Mouse (Mus musculus) forebrain, embryonic 15.5 days (tissue): ENCODE measurements around the gene Tgoln1. TPM values are rescaled to one million over a fixed set of nuclear protein-coding genes. Genes with fewer than 3 reads are reported as not detected.
A peak's percentile ranks its signal among the peaks of the same experiment; 100 is the strongest.

ENCODE experiments used
- ATAC-seq: fragments of 200-750 bp; cut with Nextera tagmentation; replicated peaks from 2 replicates; pipeline ENCODE4 v1.8.0; 2017; ENCODE audit warnings: mild to moderate bottlenecking, moderate TSS enrichment, moderate library complexity
- H3K27ac ChIP-seq: fragments of 300-500 bp; sonication (generic); replicated peaks from 2 replicates; pipeline ENCODE4 v1.5.1; 2015; ENCODE audit warnings: mild to moderate bottlenecking, inconsistent platforms
- H3K27me3 ChIP-seq: fragments of 300-500 bp; sonication (generic); 2 replicates; pipeline ENCODE4 v1.6.1; 2015; ENCODE audit warnings: inconsistent platforms
- H3K36me3 ChIP-seq: fragments of 300-500 bp; sonication (generic); 2 replicates; pipeline ENCODE4 v1.6.1; 2015; ENCODE audit warnings: mild to moderate bottlenecking, inconsistent platforms
- H3K4me1 ChIP-seq: fragments of 300-500 bp; sonication (generic); 2 replicates; pipeline ENCODE4 v1.6.1; 2015; ENCODE audit warnings: inconsistent platforms
- H3K4me2 ChIP-seq: fragments of 300-500 bp; sonication (generic); replicated peaks from 2 replicates; pipeline ENCODE4 v1.6.1; 2015; ENCODE audit warnings: mild to moderate bottlenecking, inconsistent platforms
- H3K4me3 ChIP-seq: fragments of 300-500 bp; sonication (generic); 2 replicates; pipeline ENCODE4 v1.5.1; 2015; ENCODE audit warnings: mild to moderate bottlenecking, inconsistent platforms
- H3K9ac ChIP-seq: fragments of 300-500 bp; sonication (generic); replicated peaks from 2 replicates; pipeline ENCODE4 v1.6.1; 2015; ENCODE audit warnings: mild to moderate bottlenecking, inconsistent platforms
- H3K9me3 ChIP-seq: fragments of 300-500 bp; sonication (generic); 2 replicates; pipeline ENCODE4 v1.6.1; 2016; ENCODE audit warnings: inconsistent platforms
- WGBS: fragments of 180-500 bp; shearing (Covaris S2); methylation state at CpG from one replicate; pipeline ENCODE4 v1.1.7; 2015; ENCODE audit warnings: mixed read lengths; 5-methylcytosine and 5-hydroxymethylcytosine counted together
- polyA plus RNA-seq: library from polyadenylated mRNA; unstranded; fragments of >200 nt; fragmentation: Nextera tagmentation; extraction: Ambion mirVana; gene quantifications from 2 replicates; pipeline ENCODE4 v1.2.1, GENCODE M21; 2015

Tgoln1 gene
- polyA plus RNA-seq, 1 experiment from 2014 or later, result 33.5 TPM

DNA sequence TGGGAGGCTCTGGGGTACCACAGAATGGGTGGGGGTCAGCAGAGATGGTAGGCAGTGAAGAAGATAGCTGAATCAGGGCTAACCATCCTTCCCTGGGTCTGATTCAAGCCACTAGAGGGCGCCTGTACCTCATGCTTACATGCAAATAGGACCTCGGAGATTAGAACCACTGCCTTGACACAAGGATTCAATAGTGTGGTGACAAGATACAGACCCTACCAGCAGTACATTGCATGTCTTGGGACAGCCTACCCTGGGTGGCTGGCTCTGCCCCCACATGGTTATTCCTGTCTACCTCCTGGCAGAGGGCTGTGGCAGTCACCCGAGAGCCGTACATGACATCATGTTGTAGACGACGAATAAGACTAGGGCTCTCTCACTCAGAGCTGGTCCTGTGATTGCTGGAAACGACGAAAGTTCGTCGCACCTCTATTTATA, 30.6 kb upstream of the Tgoln1 start:
- 47% methylated on average over 10 of the region's 10 CpGs for WGBS
- H3K4me1 ChIP-seq, result no peaks in the 10 kb centered on the region

DNA sequence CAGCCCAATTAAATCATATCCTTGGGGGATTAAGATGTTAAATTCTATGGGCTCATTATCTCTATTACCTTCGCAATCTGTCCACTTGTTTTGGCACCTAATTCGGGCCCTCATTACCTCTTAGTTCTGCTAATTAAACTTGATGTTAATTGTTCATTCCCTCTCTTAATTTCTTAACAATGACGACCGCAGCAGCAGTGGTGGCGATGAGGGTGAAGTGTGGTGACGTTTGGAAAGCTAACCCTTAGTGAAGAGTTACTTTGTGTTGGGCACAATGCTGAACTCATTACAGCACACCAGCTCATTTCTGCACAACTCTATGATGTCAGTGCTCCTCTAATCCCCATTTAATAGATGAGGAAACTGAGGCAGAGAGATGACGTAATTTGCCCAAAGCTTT, 28.6 kb upstream of the Tgoln1 start:
- 21% methylated on average over 7 of the region's 7 CpGs for WGBS
- Histone ChIP-seq H3K9me3 (no peaks in the 10 kb centered on the region), H3K27me3 (no peaks in the 10 kb centered on the region), H3K4me2 (no peak overlapping the region), H3K36me3 (no peaks in the 10 kb centered on the region), H3K27ac (no peak overlapping the region), H3K4me3 (no peak overlapping the region), H3K9ac (no peak overlapping the region), H3K4me1 (no peaks in the 10 kb centered on the region)
- ATAC-seq, result peak; percentile 81

More for the DNA sequence above, 30.6 kb upstream of the Tgoln1 start:
- Histone ChIP-seq H3K27ac (no peak overlapping the region), H3K9me3 (no peaks in the 10 kb centered on the region), H3K4me2 (no peak overlapping the region), H3K36me3 (no peaks in the 10 kb centered on the region), H3K4me3 (no peak overlapping the region), H3K9ac (no peak overlapping the region), H3K27me3 (no peaks in the 10 kb centered on the region)
- ATAC-seq, result peak; percentile 57

DNA sequence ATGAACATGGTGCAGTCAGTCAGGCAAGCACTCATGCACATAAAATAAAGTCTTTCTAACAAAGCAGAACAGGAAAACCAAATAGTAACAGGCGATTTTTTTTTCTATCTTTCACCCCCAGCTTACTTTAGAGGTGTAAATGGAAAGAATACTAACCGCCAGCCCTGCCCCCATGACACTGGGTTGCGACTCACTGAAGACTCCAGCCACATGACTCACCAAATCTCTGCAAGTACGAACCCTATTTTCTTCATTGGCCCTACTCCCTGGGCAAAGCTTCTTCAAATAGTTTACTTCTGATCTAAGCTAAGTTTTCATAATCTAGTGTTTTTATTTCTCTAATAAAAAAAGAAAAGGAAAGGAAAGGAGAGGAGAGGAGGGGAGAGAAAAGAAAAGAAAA, 27.8 kb upstream of the Tgoln1 start:
- H3K9me3 ChIP-seq, result no peaks in the 10 kb centered on the region
- H3K4me2 ChIP-seq, result no peak overlapping the region
- H3K4me3 ChIP-seq, result no peak overlapping the region
- no peak overlapping the region for H3K27ac ChIP-seq
- WGBS, result 51% methylated on average over 4 of the region's 4 CpGs
- H3K9ac ChIP-seq, result no peak overlapping the region
- no peaks in the 10 kb centered on the region for H3K4me1 ChIP-seq
- H3K27me3 ChIP-seq, result no peaks in the 10 kb centered on the region
- no peaks in the 10 kb centered on the region for H3K36me3 ChIP-seq
- ATAC-seq, result no peak

DNA sequence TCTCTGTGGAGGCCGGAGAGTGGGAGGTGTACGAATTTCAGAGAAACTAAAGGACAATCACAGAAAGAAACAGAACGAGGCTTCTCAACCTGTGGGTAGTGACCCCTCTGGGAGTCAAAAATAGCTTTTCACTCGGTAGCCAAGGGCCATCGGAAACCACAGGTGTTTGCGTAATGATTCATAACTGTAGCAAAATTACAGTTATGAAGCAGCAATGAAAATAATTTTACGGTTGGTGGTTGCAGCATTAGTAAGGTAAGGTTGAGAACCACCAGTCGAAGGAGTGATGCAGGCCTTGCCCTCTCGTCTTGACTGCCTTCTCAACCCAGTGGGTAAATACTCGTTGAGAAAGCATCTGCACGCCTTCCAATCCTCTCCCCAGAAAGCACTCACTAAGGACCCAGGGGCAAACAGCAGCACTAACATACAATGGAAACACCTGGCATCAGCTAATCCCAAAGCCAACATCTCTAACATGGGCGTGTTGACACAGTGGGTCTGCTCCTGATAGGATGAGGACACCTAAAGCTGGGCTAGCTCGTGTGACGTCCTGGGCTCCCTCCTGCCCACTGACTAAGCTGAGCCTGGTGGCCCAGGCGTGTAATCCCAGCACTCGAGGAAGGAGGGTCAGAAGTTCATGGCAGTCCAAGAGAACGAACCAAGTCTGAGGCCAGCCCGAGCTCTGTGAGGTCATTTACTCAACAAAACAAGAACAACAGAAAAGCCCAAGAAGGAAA, 24.6 kb upstream of the Tgoln1 start:
- no peaks in the 10 kb centered on the region for H3K27me3 ChIP-seq
- H3K9ac ChIP-seq, result no peak overlapping the region
- H3K27ac ChIP-seq, result no peak overlapping the region
- 88% methylated on average over 18 of the region's 18 CpGs for WGBS
- no peak overlapping the region for H3K4me2 ChIP-seq
- no peaks in the 10 kb centered on the region for H3K9me3 ChIP-seq
- ATAC-seq, result no peak
- no peaks in the 10 kb centered on the region for H3K36me3 ChIP-seq
- H3K4me1 ChIP-seq, result no peaks in the 10 kb centered on the region
- no peak overlapping the region for H3K4me3 ChIP-seq

DNA sequence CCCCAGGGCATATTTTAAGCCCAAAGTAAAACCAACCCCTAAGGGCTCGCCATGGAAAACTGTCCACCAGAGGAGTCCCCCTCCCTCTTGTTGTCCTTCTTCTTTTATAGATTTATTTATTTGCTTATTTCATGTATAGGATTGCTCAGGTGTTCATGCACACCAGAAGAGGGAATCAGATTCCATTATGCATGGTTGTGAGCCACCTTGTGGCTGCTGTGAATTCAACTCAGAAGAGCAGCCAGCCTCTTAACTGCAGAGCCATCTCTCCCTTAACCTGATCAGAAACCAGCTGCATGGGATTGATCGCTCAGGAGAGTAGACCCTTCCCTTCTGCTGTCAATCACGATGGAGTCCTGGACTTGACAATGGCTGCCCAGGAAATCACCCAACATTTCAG, 20.1 kb upstream of the Tgoln1 start:
- no peak overlapping the region for H3K27ac ChIP-seq
- H3K27me3 ChIP-seq, result no peaks in the 10 kb centered on the region
- H3K36me3 ChIP-seq, result no peaks in the 10 kb centered on the region
- H3K9ac ChIP-seq, result no peak overlapping the region
- no peaks in the 10 kb centered on the region for H3K9me3 ChIP-seq
- H3K4me1 ChIP-seq, result 0 out of 2 replicates have a peak, but pooled peaks cover 3% of the 10 kb centered on the region
- no peak overlapping the region for H3K4me3 ChIP-seq
- 92% methylated on average over 3 of the region's 3 CpGs for WGBS
- H3K4me2 ChIP-seq, result no peak overlapping the region
- ATAC-seq, result no peak

DNA sequence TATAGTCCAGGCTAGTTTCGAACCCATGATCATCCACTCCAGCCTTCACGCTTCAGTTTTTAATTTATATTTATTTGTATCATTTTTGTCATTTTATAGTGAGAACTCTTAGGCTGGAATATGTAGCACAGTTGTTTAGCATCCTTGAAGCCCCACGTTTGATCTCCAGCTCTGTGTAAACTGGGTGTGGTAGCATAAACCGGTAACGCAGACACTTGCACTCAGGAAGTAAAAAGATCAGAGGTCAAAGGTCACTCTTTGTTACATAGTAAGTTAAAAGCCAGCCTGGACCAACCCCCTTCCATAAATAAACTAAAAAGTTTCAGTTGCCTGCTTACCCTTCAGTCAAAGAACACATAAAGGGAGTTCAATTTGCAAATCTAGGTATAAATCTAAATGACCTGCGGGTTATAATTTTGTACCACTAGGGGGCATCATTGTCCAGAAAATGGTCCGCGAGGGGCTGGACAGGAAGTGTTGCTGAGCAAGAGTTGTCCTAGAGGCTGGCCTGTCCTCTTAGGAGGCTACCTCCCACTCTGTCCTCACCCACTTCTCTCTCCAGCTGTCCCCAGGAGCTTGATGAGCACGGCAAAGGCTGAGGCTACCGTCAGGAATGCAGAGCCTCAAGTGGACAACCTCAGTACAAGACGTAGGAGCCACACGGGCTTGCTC, 19.1 kb upstream of the Tgoln1 start:
- H3K4me3 ChIP-seq, result no peak overlapping the region
- ATAC-seq, result peak; percentile 73
- no peak overlapping the region for H3K9ac ChIP-seq
- H3K27me3 ChIP-seq, result no peaks in the 10 kb centered on the region
- 53% methylated on average over 12 of the region's 12 CpGs for WGBS
- H3K27ac ChIP-seq, result no peak overlapping the region
- 0 out of 2 replicates have a peak, but pooled peaks cover 3% of the 10 kb centered on the region for H3K4me1 ChIP-seq
- H3K9me3 ChIP-seq, result no peaks in the 10 kb centered on the region
- no peak overlapping the region for H3K4me2 ChIP-seq
- no peaks in the 10 kb centered on the region for H3K36me3 ChIP-seq

DNA sequence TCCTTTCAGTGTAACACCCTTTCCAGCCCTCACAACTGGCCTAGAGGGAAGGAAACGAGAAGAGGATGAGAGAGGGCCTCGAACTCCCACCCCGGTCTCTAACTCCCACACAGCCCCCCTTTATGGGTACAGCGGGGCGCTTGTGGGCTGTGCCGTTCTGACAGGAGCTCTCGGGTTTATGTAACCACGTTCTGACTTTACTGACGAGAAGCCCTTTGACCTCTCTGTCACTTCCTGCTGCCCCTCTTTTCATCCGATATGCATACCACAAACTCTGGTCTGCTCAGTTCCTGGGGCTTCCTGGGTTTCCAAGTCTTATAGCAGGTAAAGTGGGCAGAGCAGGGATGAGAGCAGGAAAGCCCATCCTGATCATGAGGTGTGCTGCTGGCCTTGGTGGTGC, 17.5 kb upstream of the Tgoln1 start:
- no peak overlapping the region for H3K27ac ChIP-seq
- no peaks in the 10 kb centered on the region for H3K36me3 ChIP-seq
- 0 out of 2 replicates have a peak, but pooled peaks cover 3% of the 10 kb centered on the region for H3K4me1 ChIP-seq
- no peaks in the 10 kb centered on the region for H3K9me3 ChIP-seq
- H3K4me3 ChIP-seq, result no peak overlapping the region
- H3K9ac ChIP-seq, result no peak overlapping the region
- WGBS, result 87% methylated on average over 10 of the region's 10 CpGs
- no peak for ATAC-seq
- H3K27me3 ChIP-seq, result no peaks in the 10 kb centered on the region
- no peak overlapping the region for H3K4me2 ChIP-seq

DNA sequence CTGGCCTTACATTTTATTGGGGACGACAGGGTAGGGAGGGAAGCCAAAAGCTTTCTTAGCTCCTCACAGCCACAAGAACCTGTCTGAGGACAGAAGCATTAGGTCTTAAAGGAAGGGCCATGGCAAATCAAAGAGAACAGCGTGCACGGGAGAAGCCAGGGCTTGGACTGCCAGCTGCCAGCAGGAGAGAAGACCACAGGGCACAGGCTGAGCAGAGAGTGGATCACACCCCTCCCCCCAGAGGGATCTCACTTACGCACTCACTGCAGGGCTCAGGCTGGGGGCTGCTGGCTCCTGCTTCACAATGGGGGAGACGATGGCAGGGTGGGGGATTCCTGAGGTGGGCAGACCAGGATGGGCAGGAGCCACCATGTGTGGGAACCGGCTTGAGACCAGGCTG, 14.9 kb upstream of the Tgoln1 start:
- Histone ChIP-seq H3K9ac (no peak overlapping the region), H3K36me3 (no peaks in the 10 kb centered on the region), H3K27ac (no peak overlapping the region), H3K9me3 (no peaks in the 10 kb centered on the region), H3K4me1 (0 out of 2 replicates have a peak, but pooled peaks cover 3% of the 10 kb centered on the region), H3K27me3 (no peaks in the 10 kb centered on the region), H3K4me3 (no peak overlapping the region), H3K4me2 (no peak overlapping the region)
- no peak for ATAC-seq
- 75% methylated on average over 6 of the region's 6 CpGs for WGBS

DNA sequence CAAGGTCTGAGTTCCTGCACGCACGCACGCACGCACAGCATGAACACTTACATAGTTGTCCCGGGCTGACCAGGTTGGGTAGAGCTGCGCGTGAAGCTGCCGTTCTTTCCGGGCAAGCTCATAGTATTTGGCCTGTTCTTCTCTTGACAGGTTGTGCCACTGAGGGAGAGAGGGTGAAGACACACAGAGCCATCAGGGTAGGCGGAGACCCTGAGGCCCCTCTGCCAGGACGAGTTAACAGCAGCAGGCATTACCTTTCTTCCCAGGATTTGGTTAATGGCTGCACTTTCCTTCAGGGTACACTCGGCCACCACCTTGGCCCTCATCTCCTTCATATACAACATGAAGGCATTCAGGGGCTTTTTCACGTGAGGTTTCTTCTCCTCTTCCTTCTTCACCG, 14.2 kb upstream of the Tgoln1 start:
- WGBS, result 97% methylated on average over 14 of the region's 14 CpGs
- ATAC-seq, result no peak
- no peaks in the 10 kb centered on the region for H3K36me3 ChIP-seq
- H3K4me1 ChIP-seq, result no peaks in the 10 kb centered on the region
- no peak overlapping the region for H3K9ac ChIP-seq
- H3K27ac ChIP-seq, result no peak overlapping the region
- no peak overlapping the region for H3K4me3 ChIP-seq
- no peaks in the 10 kb centered on the region for H3K27me3 ChIP-seq
- H3K4me2 ChIP-seq, result no peak overlapping the region
- H3K9me3 ChIP-seq, result no peaks in the 10 kb centered on the region

DNA sequence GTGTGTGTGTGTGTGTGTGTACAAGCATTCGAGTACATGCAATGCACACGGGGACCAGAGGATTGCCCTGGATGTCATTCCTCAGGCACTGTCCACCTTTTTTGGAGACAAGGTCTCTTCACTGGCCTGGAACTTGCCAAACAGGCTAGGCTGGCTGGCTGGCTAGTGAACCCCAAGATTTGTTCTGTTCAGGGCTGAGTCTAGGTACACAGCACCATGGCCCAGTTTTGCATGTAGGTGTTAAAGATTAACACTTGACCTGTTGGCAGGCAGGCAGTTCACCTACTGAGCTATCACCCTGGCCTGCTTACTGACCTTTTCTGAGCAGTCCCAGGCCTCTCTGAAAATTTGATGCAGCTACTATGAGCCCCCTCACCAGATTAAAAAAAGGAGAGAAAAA, 13.6 kb upstream of the Tgoln1 start:
- Histone ChIP-seq H3K4me2 (no peak overlapping the region), H3K9me3 (no peaks in the 10 kb centered on the region), H3K4me1 (no peaks in the 10 kb centered on the region), H3K4me3 (no peak overlapping the region), H3K27ac (no peak overlapping the region), H3K9ac (no peak overlapping the region), H3K27me3 (no peaks in the 10 kb centered on the region), H3K36me3 (no peaks in the 10 kb centered on the region)
- 100% methylated on average over 2 of the region's 2 CpGs for WGBS
- ATAC-seq, result no peak

DNA sequence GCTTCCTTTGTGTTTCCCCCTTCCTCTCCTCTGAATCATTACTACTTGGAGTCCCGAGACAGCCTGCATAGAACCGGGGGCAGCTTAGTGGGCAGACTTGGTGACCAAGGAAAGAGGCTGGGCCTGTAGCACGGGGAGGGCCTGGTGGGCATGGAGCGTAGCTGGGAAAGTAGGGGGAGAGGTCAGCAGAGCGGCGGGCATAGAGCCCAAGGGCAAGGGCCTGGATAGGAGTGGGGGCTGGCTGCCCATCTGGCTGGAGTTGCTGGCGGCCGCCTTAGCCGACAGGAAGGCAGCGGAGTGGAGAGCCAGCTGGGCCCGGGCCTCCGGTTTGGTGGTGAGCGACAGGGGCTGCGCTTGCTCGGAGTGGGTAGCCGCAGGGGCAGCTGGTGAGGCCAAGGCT, 10.5 kb upstream of the Tgoln1 start:
- 86% methylated on average over 16 of the region's 16 CpGs for WGBS
- Histone ChIP-seq H3K4me2 (no peak overlapping the region), H3K27me3 (no peaks in the 10 kb centered on the region), H3K4me3 (no peak overlapping the region), H3K27ac (no peak overlapping the region), H3K36me3 (no peaks in the 10 kb centered on the region), H3K9me3 (no peaks in the 10 kb centered on the region), H3K4me1 (no peaks in the 10 kb centered on the region), H3K9ac (no peak overlapping the region)
- no peak for ATAC-seq

DNA sequence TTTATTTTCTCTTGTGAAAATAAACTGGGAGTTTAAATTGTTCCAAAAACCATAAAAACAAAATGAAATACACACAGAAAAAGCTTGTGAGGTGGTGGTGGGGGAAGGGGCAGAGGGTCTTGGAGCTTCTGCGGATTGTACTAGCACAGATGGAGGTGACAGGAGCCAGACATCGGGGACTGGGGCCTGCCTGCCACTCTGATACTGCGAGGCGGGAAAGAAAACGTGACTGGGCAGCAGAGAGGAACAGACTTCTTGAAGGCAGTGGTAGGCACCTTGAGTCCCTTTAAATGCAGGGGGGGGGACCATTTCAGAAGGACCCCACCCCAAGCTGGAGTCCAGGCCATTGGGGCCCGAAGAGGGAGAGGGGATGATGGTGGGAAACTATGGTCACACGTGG, 9.6 kb upstream of the Tgoln1 start:
- Histone ChIP-seq H3K36me3 (no peaks in the 10 kb centered on the region), H3K9ac (no peak overlapping the region), H3K9me3 (no peaks in the 10 kb centered on the region), H3K27ac (no peak overlapping the region), H3K27me3 (no peaks in the 10 kb centered on the region), H3K4me2 (no peak overlapping the region), H3K4me1 (no peaks in the 10 kb centered on the region), H3K4me3 (no peak overlapping the region)
- ATAC-seq, result no peak
- WGBS, result 86% methylated on average over 7 of the region's 7 CpGs
